In the genomic region with DNA sequence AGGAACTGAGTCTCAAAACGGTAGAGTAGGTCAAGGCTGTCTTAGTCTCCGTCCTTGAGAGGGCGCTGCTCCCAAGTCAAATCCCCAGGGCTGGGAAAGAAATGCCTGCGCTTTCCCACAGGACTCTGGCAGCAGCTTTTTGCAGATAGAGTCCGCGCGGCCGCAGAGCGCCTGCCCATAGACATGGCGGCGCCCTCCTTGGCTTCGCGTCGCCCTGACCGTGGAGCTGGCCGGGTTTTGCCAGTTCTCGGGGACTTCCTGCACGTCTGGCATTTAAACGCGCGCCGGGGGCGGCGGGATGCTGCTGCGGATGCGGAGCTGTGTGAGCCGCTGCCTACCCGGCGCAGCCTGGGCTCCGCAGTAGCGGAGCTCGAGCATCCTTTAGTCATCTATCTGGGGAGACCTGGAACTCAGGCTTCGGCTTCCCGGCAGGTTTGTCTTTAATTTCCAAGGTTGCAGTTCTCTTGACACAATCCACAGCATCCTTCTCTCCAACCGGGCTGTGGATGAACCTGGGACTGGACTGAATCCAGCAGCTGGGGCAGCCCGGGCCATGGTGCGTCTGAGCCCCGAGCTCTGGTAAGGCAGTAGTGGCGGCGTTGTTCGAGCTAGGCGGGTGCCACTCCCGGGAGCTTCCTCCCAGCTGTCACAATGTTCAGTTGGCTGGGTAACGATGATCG, we compare ENCODE assay signal across 8 mouse cellular contexts. TPM values are rescaled to one million over a fixed set of nuclear protein-coding genes. Genes with fewer than 3 reads are reported as not detected.
DNase-seq lines count a peak whose midpoint lies in the region; ATAC-seq and TF ChIP-seq lines count a peak whose summit lies in the region.

No protein-coding gene starts in this region.

- ATAC-seq in cerebellum, adult (ENCODE audit: insufficient number of reproducible peaks, low FRiP score, low TSS enrichment), result peak; percentile 97
- peak; percentile 99 for ATAC-seq in forebrain, embryonic 16.5 days
- peak; percentile 87 for ATAC-seq in neutrophil, adult 5-6 weeks (ENCODE audit: extremely low read depth, insufficient number of reproducible peaks, low FRiP score, poor library complexity, severe bottlenecking)

- no peak overlapping the region for H3K27ac ChIP-seq in ES-Bruce4 (ENCODE audit: insufficient read depth, low read length)
- H3K27ac ChIP-seq in forebrain, embryonic 16.5 days (ENCODE audit: low read length), result peak overlapping the region; percentile 81

- H3K4me2 ChIP-seq in forebrain, embryonic 16.5 days (ENCODE audit: low read length), result peak overlapping the region; percentile 84

- no peaks in the 10 kb centered on the region for H3K4me1 ChIP-seq in ES-Bruce4 (ENCODE audit: control insufficient read depth, insufficient read depth, low read length)
- H3K4me1 ChIP-seq in forebrain, embryonic 16.5 days (replicated peaks; ENCODE audit: control insufficient read depth, insufficient read depth, low read length), result peaks cover 12% of the 10 kb centered on the region

- peak overlapping the region; percentile 50 for H3K9ac ChIP-seq in ES-Bruce4 (ENCODE audit: low read depth, poor library complexity, severe bottlenecking)
- H3K9ac ChIP-seq in forebrain, embryonic 16.5 days (replicated peaks; ENCODE audit: low read depth, low read length), result peak overlapping the region; percentile 79

- no peaks in the 10 kb centered on the region for H3K9me3 ChIP-seq in ES-Bruce4 (replicated peaks; ENCODE audit: control insufficient read depth, insufficient read depth, low read length, poor library complexity, severe bottlenecking)
- H3K9me3 ChIP-seq in forebrain, embryonic 16.5 days (ENCODE audit: control insufficient read depth, low read length), result no peaks in the 10 kb centered on the region

- WGBS in forebrain, embryonic 16.5 days, result 0% methylated on average over 45 of the region's 45 CpGs

- peak; percentile 85 for DNase-seq in heart, postnatal 36 days
- DNase-seq in layer of hippocampus, adult 18-20 months (ENCODE audit: low spot score in 2 of 2), result peak; percentile 96 to 98
- peak; percentile 88 to 90 for DNase-seq in lung, adult 18-20 months
- peak; percentile 87 for DNase-seq in testis, postnatal 14 days (ENCODE audit: low spot score)

- TF ChIP-seq POLR2A in ES-Bruce4 (IDR thresholded peaks at IDR 0.05; ENCODE audit: insufficient read depth, low read length), result no peak

- H3K4me3 ChIP-seq in ES-Bruce4 (ENCODE audit: low read depth, low read length), result peak overlapping the region; percentile 64
- peak overlapping the region; percentile 71 for H3K4me3 ChIP-seq in forebrain, embryonic 16.5 days (replicated peaks; ENCODE audit: low read length)

- no peaks in the 10 kb centered on the region for H3K27me3 ChIP-seq in ES-Bruce4 (ENCODE audit: control insufficient read depth, insufficient read depth, low read length, poor library complexity, severe bottlenecking)
- H3K27me3 ChIP-seq in forebrain, embryonic 16.5 days (replicated peaks; ENCODE audit: control insufficient read depth, insufficient read depth, low read length), result no peaks in the 10 kb centered on the region

- no peaks in the 10 kb centered on the region for H3K36me3 ChIP-seq in ES-Bruce4 (ENCODE audit: control insufficient read depth, insufficient read depth, low read length, poor library complexity, severe bottlenecking)
- H3K36me3 ChIP-seq in forebrain, embryonic 16.5 days (ENCODE audit: control insufficient read depth, insufficient read depth), result no peaks in the 10 kb centered on the region

- peak; percentile 55 for TF ChIP-seq CTCF in ES-Bruce4 (IDR thresholded peaks at IDR 0.05; ENCODE audit: low read depth, low read length)

- TF ChIP-seq EP300 in ES-Bruce4 (IDR thresholded peaks at IDR 0.05; ENCODE audit: insufficient read depth, low read depth, low read length), result no peak

- intact Hi-C loops in heart, postnatal 36 days (cut with DNase I), result loop anchor here (2.0 kb wide), 1 partner anchor 78 kb away; no protein-coding TSS in a partner anchor

RNA-seq across cellular contexts. Expression of gene Ehd3, which starts 0.8 kb away (rescaled TPM):
- 1.9 and 3.0 TPM in 2 replicates for polyA plus RNA-seq in ES-Bruce4 (2011; ENCODE audit: insufficient read depth, insufficient read length, low read depth, missing spikeins)
- 12.2 and 12.8 TPM in 2 replicates for polyA plus RNA-seq in forebrain, embryonic 16.5 days (2015; fragmentation: Nextera tagmentation; extraction: Ambion mirVana)
- total RNA-seq in heart, postnatal 36 days (2021), result 1 to 10 TPM; 3.0 to 3.2 TPM
- 100 to 1,000 TPM; 138 to 145 TPM for total RNA-seq in layer of hippocampus, adult 18-20 months (2021)
- total RNA-seq in neutrophil, adult 5-6 weeks (2017), result 6.3 and 10.1 TPM in 2 replicates

Comparison
In these comparisons a context has a peak if more than half of its experiments do, and no peak if none do; other contexts are left out.
1. RNA of gene Ehd3, which starts 0.8 kb away (total RNA-seq): 138 to 145 TPM in layer of hippocampus, adult 18-20 months; 6.3 to 10.1 TPM in neutrophil, adult 5-6 weeks and 3.0 to 3.2 TPM in heart, postnatal 36 days; every median in the first group is over 10 times any median in the second.
2. Peak in every context shown above with its lines, with median percentiles within 50 percentile points of each other: ATAC-seq and DNase-seq.